ENCODE assay signal across 23 mouse cellular contexts in the genomic region with DNA sequence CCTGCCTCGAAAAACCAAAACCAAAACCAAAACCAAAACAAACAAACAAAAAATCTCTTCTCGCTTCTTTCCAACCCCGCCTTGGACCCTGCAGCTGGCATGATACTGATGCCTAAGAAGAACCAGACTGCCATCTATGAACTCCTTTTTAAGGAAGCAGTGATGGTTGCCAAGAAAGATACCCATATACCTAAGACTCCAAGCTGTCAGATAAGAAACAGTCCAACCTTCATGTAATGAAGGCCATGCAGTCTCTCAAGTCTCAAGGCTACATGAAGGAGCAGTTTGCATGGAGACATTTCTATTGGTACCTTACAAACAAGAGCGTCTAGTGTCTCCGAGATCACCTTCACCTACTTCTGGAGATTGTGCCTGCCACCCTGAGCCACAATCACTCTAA. TPM values are rescaled to one million over a fixed set of nuclear protein-coding genes. Genes with fewer than 3 reads are reported as not detected.
"Had no signal": no experiment of that assay in that cellular context is flagged by ENCODE, and none has a peak within 500 bp of the region (broad histone marks: within the 10 kb centered on the region; RNA-seq: fewer than 3 reads in every experiment).

No protein-coding gene starts in this region.

- H3K27me3 ChIP-seq: lung, embryonic 15.5 days; megakaryocyte, embryonic 14.5 days; midbrain, embryonic 13.5 days; midbrain, embryonic 15.5 days; neural tube, embryonic 12.5 days; stomach, embryonic 15.5 days had no signal

- H3K4me2 ChIP-seq: lung, embryonic 15.5 days; midbrain, embryonic 11.5 days; midbrain, embryonic 13.5 days; midbrain, embryonic 15.5 days; neural tube, embryonic 12.5 days; stomach, embryonic 15.5 days had no signal

- H3K27ac ChIP-seq: lung, embryonic 15.5 days; macrophage; midbrain, embryonic 13.5 days; midbrain, embryonic 15.5 days; neural tube, embryonic 12.5 days; stomach, embryonic 15.5 days; stomach, postnatal 0 days had no signal

- H3K4me1 ChIP-seq: lung, embryonic 15.5 days; neural tube, embryonic 12.5 days; stomach, embryonic 15.5 days had no signal

- H3K9me3 ChIP-seq: lung, embryonic 15.5 days; megakaryocyte, embryonic 14.5 days; midbrain, embryonic 13.5 days; midbrain, embryonic 15.5 days; neural tube, embryonic 12.5 days; stomach, embryonic 15.5 days had no signal

- H3K4me3 ChIP-seq: lung, embryonic 15.5 days; megakaryocyte, embryonic 14.5 days; midbrain, embryonic 13.5 days; midbrain, embryonic 15.5 days; neural tube, embryonic 12.5 days; stomach, embryonic 15.5 days had no signal

- H3K9ac ChIP-seq: liver, postnatal 0 days; lung, embryonic 15.5 days; midbrain, embryonic 13.5 days; midbrain, embryonic 15.5 days; neural tube, embryonic 12.5 days; stomach, embryonic 15.5 days had no signal

- DNase-seq: liver, postnatal 0 days; lung, adult 2 months; lung, postnatal 14 days; lung, postnatal 36 days; right cerebral cortex, postnatal 14 days; spleen, adult 18-20 months; thymus, adult 2 months; thymus, postnatal 25 days; thymus, postnatal 4 days had no signal

RNA-seq across cellular contexts. Expression of a gene that starts 34.4 kb away (rescaled TPM):
- total RNA-seq: megakaryocyte progenitor cell, adult 5-6 weeks; midbrain, postnatal 0 days; monocyte, adult 5-6 weeks; neutrophil, adult 5-6 weeks had no signal
- polyA plus RNA-seq: macrophage; midbrain, embryonic 11.5 days; midbrain, embryonic 13.5 days; midbrain, embryonic 15.5 days; neural tube, embryonic 12.5 days; neural tube, embryonic 14.5 days; stomach, embryonic 15.5 days had no signal
